Mouse (Mus musculus) liver (tissue): ENCODE data around the gene Enthd1.
A peak's percentile ranks its signal among the peaks of the same experiment; 100 is the strongest.

Source experiments
- DNase-seq: peaks from one replicate; pipeline ENCODE4 v3.0.0-alpha.2; 2020; ENCODE audit warnings: mixed read lengths

Gene Enthd1

GRCm38 (mm10) chr15:80574211-80575040 lies 9.5 kb upstream of the Enthd1 start:
- no peak for DNase-seq

GRCm38 (mm10) chr15:80572811-80573520 lies 8.0 kb upstream of the Enthd1 start:
- DNase-seq: no peak

- peak; percentile 41 for DNase-seq
Observed at GRCm38 (mm10) chr15:80572291-80572690, 7.3 kb upstream of the Enthd1 start, which contains the start of gene Grap2. Gene Grap2, plus strand, starts transcription at chr15:80572594.

GRCm38 (mm10) chr15:80571611-80572010 lies 6.7 kb upstream of the Enthd1 start:
- no peak for DNase-seq

GRCm38 (mm10) chr15:80570226-80570625 lies 5.3 kb upstream of the Enthd1 start:
- no peak for DNase-seq

- no peak for DNase-seq
Observed at GRCm38 (mm10) chr15:80569205-80569604, 4.2 kb upstream of the Enthd1 start.

GRCm38 (mm10) chr15:80567731-80568130 lies 2.8 kb upstream of the Enthd1 start:
- DNase-seq: no peak

- DNase-seq: no peak
Observed at GRCm38 (mm10) chr15:80567139-80567538, 2.2 kb upstream of the Enthd1 start.

GRCm38 (mm10) chr15:80566696-80567095 lies 1.7 kb upstream of the Enthd1 start:
- no peak for DNase-seq

- peak; percentile 36 for DNase-seq
Observed at GRCm38 (mm10) chr15:80563634-80564208, 1.2 kb downstream of the Enthd1 start.

- DNase-seq: no peak
Observed at GRCm38 (mm10) chr15:80562446-80562845, 2.5 kb downstream of the Enthd1 start.

- DNase-seq: no peak
Observed at GRCm38 (mm10) chr15:80560646-80561580, 4.0 kb downstream of the Enthd1 start.

- DNase-seq: no peak
Observed at GRCm38 (mm10) chr15:80559978-80560377, 5.0 kb downstream of the Enthd1 start.

GRCm38 (mm10) chr15:80559534-80559933 lies 5.4 kb downstream of the Enthd1 start:
- DNase-seq: no peak

- no peak for DNase-seq
Observed at GRCm38 (mm10) chr15:80557745-80558144, 7.2 kb downstream of the Enthd1 start.

- DNase-seq: no peak
Observed at GRCm38 (mm10) chr15:80556021-80556420, 8.9 kb downstream of the Enthd1 start.

GRCm38 (mm10) chr15:80554860-80555822 lies 9.8 kb downstream of the Enthd1 start:
- no peak for DNase-seq

- no peak for DNase-seq
Observed at GRCm38 (mm10) chr15:80545430-80545829, 19.5 kb downstream of the Enthd1 start.

GRCm38 (mm10) chr15:80544115-80544514 lies 20.8 kb downstream of the Enthd1 start:
- DNase-seq: no peak

- DNase-seq: no peak
Observed at GRCm38 (mm10) chr15:80538671-80539340, 26.1 kb downstream of the Enthd1 start.

GRCm38 (mm10) chr15:80538075-80538474 lies 26.9 kb downstream of the Enthd1 start:
- no peak for DNase-seq
